Mouse (Mus musculus): ENCODE measurements around the gene Eif4e2. TPM values are rescaled to one million over a fixed set of nuclear protein-coding genes. Genes with fewer than 3 reads are reported as not detected.

Gene Eif4e2
- polyA plus RNA-seq, 1 experiment, result 16.5 TPM

DNA sequence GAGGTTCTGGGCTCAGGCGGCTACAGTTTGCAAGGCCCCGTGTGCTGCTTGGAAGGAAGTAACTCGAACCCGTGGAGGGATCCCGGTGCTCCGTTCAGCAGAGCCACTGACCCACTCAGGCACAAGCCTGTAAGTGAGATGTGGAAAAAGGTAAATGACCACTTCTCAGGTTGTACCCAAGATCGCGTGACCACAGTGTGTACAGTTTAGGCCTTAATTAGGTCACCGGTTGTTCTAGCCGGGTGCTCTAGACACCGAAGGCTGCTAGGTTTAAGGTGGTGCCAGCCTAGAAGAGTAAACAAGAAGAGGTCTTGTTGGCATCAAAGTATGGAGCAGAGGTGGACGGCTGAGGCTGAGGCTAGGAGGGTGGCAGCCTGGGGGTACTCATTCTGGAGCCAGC lies 61.4 kb downstream of the Eif4e2 start:
- Histone ChIP-seq H3K36me3 (ENCODE audit: control insufficient read depth, insufficient read depth, low read length) (no peaks in the 10 kb centered on the region), H3K27ac (ENCODE audit: insufficient read depth, low read depth, low read length) (no peak overlapping the region), H3K4me1 (ENCODE audit: control insufficient read depth, insufficient read depth, insufficient read length, low read length) (no peaks in the 10 kb centered on the region), H3K4me3 (ENCODE audit: low read depth, low read length) (no peak overlapping the region), H3K27me3 (ENCODE audit: control insufficient read depth, insufficient read depth, low read length) (no peaks in the 10 kb centered on the region)
- 88% methylated on average over 12 of the region's 12 CpGs for WGBS
- TF ChIP-seq POLR2A (IDR thresholded peaks at IDR 0.05; ENCODE audit: low read depth, low read length) (no peak), CTCF (IDR thresholded peaks at IDR 0.05; ENCODE audit: extremely low read depth, insufficient read length, insufficient replicate concordance, low read depth, low read length) (no peak)

GRCm38 (mm10) chr1:87276056-87276455 lies 62.3 kb downstream of the Eif4e2 start:
- H3K4me1 ChIP-seq (ENCODE audit: control insufficient read depth, insufficient read depth, insufficient read length, low read length), result no peaks in the 10 kb centered on the region
- no peaks in the 10 kb centered on the region for H3K27me3 ChIP-seq (ENCODE audit: control insufficient read depth, insufficient read depth, low read length)
- no peaks in the 10 kb centered on the region for H3K36me3 ChIP-seq (ENCODE audit: control insufficient read depth, insufficient read depth, low read length)
- no peak overlapping the region for H3K27ac ChIP-seq (ENCODE audit: insufficient read depth, low read depth, low read length)
- TF ChIP-seq POLR2A (IDR thresholded peaks at IDR 0.05; ENCODE audit: low read depth, low read length), result no peak
- no peak for TF ChIP-seq CTCF (IDR thresholded peaks at IDR 0.05; ENCODE audit: extremely low read depth, insufficient read length, insufficient replicate concordance, low read depth, low read length)
- WGBS, result 67% methylated on average over 2 of the region's 2 CpGs
- H3K4me3 ChIP-seq (ENCODE audit: low read depth, low read length), result no peak overlapping the region

GRCm38 (mm10) chr1:87280281-87280680 lies 66.6 kb downstream of the Eif4e2 start:
- TF ChIP-seq CTCF (IDR thresholded peaks at IDR 0.05; ENCODE audit: extremely low read depth, insufficient read length, insufficient replicate concordance, low read depth, low read length) (no peak), POLR2A (IDR thresholded peaks at IDR 0.05; ENCODE audit: low read depth, low read length) (no peak)
- 70% methylated on average over 5 of the region's 5 CpGs for WGBS
- no peaks in the 10 kb centered on the region for H3K4me1 ChIP-seq (ENCODE audit: control insufficient read depth, insufficient read depth, insufficient read length, low read length)
- no peak overlapping the region for H3K4me3 ChIP-seq (ENCODE audit: low read depth, low read length)
- no peak overlapping the region for H3K27ac ChIP-seq (ENCODE audit: insufficient read depth, low read depth, low read length)
- no peaks in the 10 kb centered on the region for H3K36me3 ChIP-seq (ENCODE audit: control insufficient read depth, insufficient read depth, low read length)
- H3K27me3 ChIP-seq (ENCODE audit: control insufficient read depth, insufficient read depth, low read length), result no peaks in the 10 kb centered on the region

DNA sequence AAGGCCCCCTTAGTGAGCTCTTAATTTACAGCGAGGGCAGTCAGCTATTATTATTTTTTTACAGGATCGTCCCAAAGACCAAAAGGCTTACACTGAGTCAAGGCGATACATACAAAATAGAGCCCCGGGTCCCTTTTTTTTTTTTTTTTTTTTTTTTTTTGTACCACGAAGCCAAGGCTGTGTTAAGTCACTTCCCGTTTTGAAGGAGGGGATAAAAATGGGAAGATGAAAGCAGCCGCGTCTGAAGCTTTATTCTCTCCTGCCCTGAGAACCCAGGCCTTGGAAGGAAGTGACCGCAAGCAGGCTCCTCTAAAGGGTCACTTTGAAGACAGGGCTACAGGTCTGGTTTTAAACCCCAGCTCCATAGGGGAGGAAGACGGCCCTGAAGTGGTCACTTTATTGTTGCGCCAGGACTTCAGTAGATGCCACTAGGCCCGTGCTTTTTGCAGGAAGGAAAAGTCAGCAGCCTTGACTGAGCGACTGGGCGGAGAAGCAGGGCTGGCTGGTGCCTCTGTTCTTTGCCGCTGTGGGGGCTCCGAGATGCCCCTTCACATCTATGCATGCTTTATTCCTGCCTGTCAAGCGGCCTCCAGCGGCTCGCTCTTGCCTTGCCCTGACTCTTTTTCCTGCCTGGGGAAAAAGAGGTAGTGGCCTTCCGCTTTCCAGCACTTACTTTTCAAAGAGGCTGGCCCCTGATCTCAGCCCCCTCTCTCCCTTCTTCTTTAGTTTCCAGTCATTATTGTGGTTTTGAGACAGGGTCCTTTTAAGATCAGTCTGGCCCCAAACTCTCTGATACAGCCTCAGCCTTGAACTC lies 68.1 kb downstream of the Eif4e2 start:
- TF ChIP-seq CTCF (IDR thresholded peaks at IDR 0.05; ENCODE audit: extremely low read depth, insufficient read length, insufficient replicate concordance, low read depth, low read length) (no peak), POLR2A (IDR thresholded peaks at IDR 0.05; ENCODE audit: low read depth, low read length) (no peak)
- 43% methylated on average over 20 of the region's 20 CpGs for WGBS
- Histone ChIP-seq H3K27ac (ENCODE audit: insufficient read depth, low read depth, low read length) (no peak overlapping the region), H3K4me3 (ENCODE audit: low read depth, low read length) (no peak overlapping the region), H3K36me3 (ENCODE audit: control insufficient read depth, insufficient read depth, low read length) (no peaks in the 10 kb centered on the region), H3K4me1 (ENCODE audit: control insufficient read depth, insufficient read depth, insufficient read length, low read length) (no peaks in the 10 kb centered on the region), H3K27me3 (ENCODE audit: control insufficient read depth, insufficient read depth, low read length) (no peaks in the 10 kb centered on the region)

- H3K4me1 ChIP-seq (ENCODE audit: control insufficient read depth, insufficient read depth, insufficient read length, low read length), result no peaks in the 10 kb centered on the region
- TF ChIP-seq POLR2A (IDR thresholded peaks at IDR 0.05; ENCODE audit: low read depth, low read length) (no peak), CTCF (IDR thresholded peaks at IDR 0.05; ENCODE audit: extremely low read depth, insufficient read length, insufficient replicate concordance, low read depth, low read length) (peak; percentile 13; the same call in 1 of the 2 replicates)
- H3K4me3 ChIP-seq (ENCODE audit: low read depth, low read length), result no peak overlapping the region
- no peak overlapping the region for H3K27ac ChIP-seq (ENCODE audit: insufficient read depth, low read depth, low read length)
- no peaks in the 10 kb centered on the region for H3K36me3 ChIP-seq (ENCODE audit: control insufficient read depth, insufficient read depth, low read length)
- WGBS, result 80% methylated on average over 6 of the region's 6 CpGs
- H3K27me3 ChIP-seq (ENCODE audit: control insufficient read depth, insufficient read depth, low read length), result no peaks in the 10 kb centered on the region
Observed at GRCm38 (mm10) chr1:87282413-87282788, 68.7 kb downstream of the Eif4e2 start.

DNA sequence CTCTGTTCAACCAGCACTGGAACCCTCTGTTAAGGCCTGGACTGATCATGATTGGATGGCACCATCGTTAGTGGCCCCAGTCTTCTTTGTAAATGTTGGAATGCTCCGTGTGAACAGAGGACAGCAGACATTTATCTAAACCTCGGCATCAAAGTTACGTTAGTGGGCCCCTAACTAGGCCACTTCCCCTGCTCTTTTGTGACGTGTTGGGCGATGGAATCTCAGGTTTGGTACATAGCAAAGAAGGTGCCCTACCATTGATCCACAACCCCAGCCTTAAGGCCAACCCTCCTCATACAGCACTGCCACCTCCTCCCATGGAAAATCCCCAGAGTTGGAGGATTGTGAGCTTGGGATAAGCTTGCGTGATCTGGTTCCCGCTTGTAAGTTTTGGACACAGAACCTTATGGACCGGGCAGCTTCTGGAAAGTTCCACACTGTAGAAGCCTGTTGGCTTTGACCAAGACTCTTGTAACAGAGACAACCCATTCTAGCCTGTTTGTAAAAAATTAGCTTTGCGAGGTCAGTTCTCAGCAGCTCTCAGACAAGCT lies 69.8 kb downstream of the Eif4e2 start:
- Histone ChIP-seq H3K27me3 (ENCODE audit: control insufficient read depth, insufficient read depth, low read length) (no peaks in the 10 kb centered on the region), H3K36me3 (ENCODE audit: control insufficient read depth, insufficient read depth, low read length) (no peaks in the 10 kb centered on the region), H3K4me1 (ENCODE audit: control insufficient read depth, insufficient read depth, insufficient read length, low read length) (no peaks in the 10 kb centered on the region), H3K27ac (ENCODE audit: insufficient read depth, low read depth, low read length) (no peak overlapping the region), H3K4me3 (ENCODE audit: low read depth, low read length) (no peak overlapping the region)
- TF ChIP-seq POLR2A (IDR thresholded peaks at IDR 0.05; ENCODE audit: low read depth, low read length), result no peak
- WGBS, result 81% methylated on average over 10 of the region's 10 CpGs

DNA sequence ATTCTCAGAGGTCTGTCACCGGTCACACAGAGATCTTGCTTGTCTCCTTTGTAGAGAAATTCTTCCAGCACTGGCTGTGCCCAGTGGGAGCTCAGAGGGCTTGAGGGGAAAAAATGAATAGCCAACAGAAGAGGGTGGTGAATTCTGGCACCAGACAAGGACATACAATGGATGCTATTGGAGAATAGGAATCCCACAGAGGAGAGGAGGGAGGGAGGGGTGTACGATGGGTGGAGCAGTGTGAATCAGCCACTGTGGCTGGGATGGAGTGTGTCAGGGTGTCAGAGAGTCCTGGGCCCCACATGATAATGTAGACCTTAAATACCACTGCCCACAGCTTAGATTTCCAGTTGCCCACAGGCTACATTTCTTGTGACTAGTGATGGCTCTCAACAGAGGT lies 73.4 kb downstream of the Eif4e2 start:
- no peaks in the 10 kb centered on the region for H3K27me3 ChIP-seq (ENCODE audit: control insufficient read depth, insufficient read depth, low read length)
- H3K4me1 ChIP-seq (ENCODE audit: control insufficient read depth, insufficient read depth, insufficient read length, low read length), result no peaks in the 10 kb centered on the region
- H3K4me3 ChIP-seq (ENCODE audit: low read depth, low read length), result no peak overlapping the region
- H3K36me3 ChIP-seq (ENCODE audit: control insufficient read depth, insufficient read depth, low read length), result no peaks in the 10 kb centered on the region
- no peak for TF ChIP-seq CTCF (IDR thresholded peaks at IDR 0.05; ENCODE audit: extremely low read depth, insufficient read length, insufficient replicate concordance, low read depth, low read length)
- TF ChIP-seq POLR2A (IDR thresholded peaks at IDR 0.05; ENCODE audit: low read depth, low read length), result no peak
- no peak overlapping the region for H3K27ac ChIP-seq (ENCODE audit: insufficient read depth, low read depth, low read length)
- 83% methylated on average over 2 of the region's 2 CpGs for WGBS

Other genes starting within 250 kb of the Eif4e2 start
- 1.9 and 7.3 TPM in 2 replicates for gene Alppl2, start 124.0 kb upstream of the Eif4e2 start, polyA plus RNA-seq (2012; rRNA removed)
- gene Alpi, start 112.3 kb upstream of the Eif4e2 start, polyA plus RNA-seq (2012; rRNA removed), result 2,031 and 4,686 TPM in 2 replicates
- gene Akp3, start 88.9 kb upstream of the Eif4e2 start, polyA plus RNA-seq (2012; rRNA removed), result 13.5 and 5,678 TPM in 2 replicates
- 0.22 and 1.7 TPM in 2 replicates for gene Ecel1, start 57.4 kb upstream of the Eif4e2 start, polyA plus RNA-seq (2012; rRNA removed)
- gene Prss56, start 30.6 kb upstream of the Eif4e2 start, polyA plus RNA-seq (2012; rRNA removed), result not detected in 2 replicates
- 0.05 and 0.33 TPM in 2 replicates for gene Chrnd, start 23.3 kb upstream of the Eif4e2 start, polyA plus RNA-seq (2012; rRNA removed)
- not detected in 2 replicates for gene Chrng, start 9.3 kb upstream of the Eif4e2 start, polyA plus RNA-seq (2012; rRNA removed)
- gene Efhd1, start 50.4 kb downstream of the Eif4e2 start, polyA plus RNA-seq (2012; rRNA removed), result 1.1 and 1.5 TPM in 2 replicates
- 10.8 and 26.0 TPM in 2 replicates for gene Gigyf2, start 113.1 kb downstream of the Eif4e2 start, polyA plus RNA-seq (2012; rRNA removed)
- gene Kcnj13, start 180.8 kb downstream of the Eif4e2 start, polyA plus RNA-seq (2012; rRNA removed), result 0.09 and 7.4 TPM in 2 replicates